In the genomic region with DNA sequence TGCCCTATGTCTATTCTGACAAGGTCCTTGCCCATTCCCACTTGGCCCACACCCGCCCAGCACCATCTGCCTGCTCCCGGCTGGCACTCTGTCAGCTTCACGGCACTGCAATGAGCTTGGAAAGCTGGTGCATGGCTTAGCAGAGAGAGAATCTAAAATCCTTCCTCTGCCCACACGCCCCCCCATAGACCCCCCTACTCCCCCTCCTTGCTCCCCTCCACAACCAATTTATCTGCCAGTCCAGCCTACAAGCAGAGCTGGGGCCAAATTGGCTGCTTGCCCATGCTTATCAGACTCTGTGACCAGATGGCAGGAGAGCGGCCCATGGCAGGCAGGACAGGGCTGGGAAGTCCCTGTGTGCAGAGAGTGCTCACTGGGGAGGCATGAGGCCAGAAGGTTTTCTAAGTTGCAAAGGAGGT, we compare ENCODE assay signal across 8 mouse cellular contexts.
A peak's percentile ranks its signal among the peaks of the same experiment; 100 is the strongest.
DNase-seq lines count a peak whose midpoint lies in the region; ATAC-seq and TF ChIP-seq lines count a peak whose summit lies in the region.

No protein-coding gene starts in this region.

- no peaks in the 10 kb centered on the region for H3K27me3 ChIP-seq in liver, postnatal 0 days (ENCODE audit: insufficient read depth, low read length)
- no peaks in the 10 kb centered on the region for H3K27me3 ChIP-seq in liver, embryonic 12.5 days (replicated peaks)
- H3K27me3 ChIP-seq in heart, embryonic 14.5 days (ENCODE audit: control insufficient read depth, insufficient read depth, low read length) = no peaks in the 10 kb centered on the region

- H3K27ac ChIP-seq in liver, postnatal 0 days (ENCODE audit: low read depth) = no peak overlapping the region
- no peak overlapping the region for H3K27ac ChIP-seq in liver, embryonic 12.5 days
- peak overlapping the region in 1 of 2 experiments; percentile 64; a peak in 2 of 4 replicates for H3K27ac ChIP-seq in heart, embryonic 14.5 days (replicated peaks in 1 of 2; ENCODE audit: control insufficient read depth in 1 of 2, insufficient read depth in 1 of 2, low read depth in 2 of 2, low read length in 2 of 2)

- no peak overlapping the region for H3K9ac ChIP-seq in liver, postnatal 0 days (replicated peaks)
- H3K9ac ChIP-seq in liver, embryonic 12.5 days = no peak overlapping the region
- H3K9ac ChIP-seq in heart, embryonic 14.5 days (ENCODE audit: low read length) = no peak overlapping the region

- H3K9me3 ChIP-seq in liver, postnatal 0 days (ENCODE audit: low read length) = no peaks in the 10 kb centered on the region
- H3K9me3 ChIP-seq in liver, embryonic 12.5 days (replicated peaks) = no peaks in the 10 kb centered on the region
- no peaks in the 10 kb centered on the region for H3K9me3 ChIP-seq in heart, embryonic 14.5 days (ENCODE audit: control insufficient read depth, low read length)

- no peak overlapping the region for H3K4me3 ChIP-seq in liver, postnatal 0 days (ENCODE audit: low read depth, low read length)
- H3K4me3 ChIP-seq in liver, embryonic 12.5 days = no peak overlapping the region
- no peak overlapping the region for H3K4me3 ChIP-seq in heart, embryonic 14.5 days (ENCODE audit: control insufficient read depth in 1 of 2, insufficient read depth in 1 of 2, low read depth in 1 of 2, low read length in 2 of 2)

- 71% methylated on average over 5 of the region's 5 CpGs for WGBS in liver, postnatal 0 days (ENCODE audit: insufficient replicate concordance)
- WGBS in liver, embryonic 12.5 days (ENCODE audit: insufficient replicate concordance) = 71% methylated on average over 5 of the region's 5 CpGs
- WGBS in heart, embryonic 14.5 days = 10% methylated on average over 5 of the region's 5 CpGs

- no peak for TF ChIP-seq CTCF in liver, postnatal 0 days (IDR thresholded peaks at IDR 0.05; ENCODE audit: low read depth)

- no peaks in the 10 kb centered on the region for H3K36me3 ChIP-seq in liver, postnatal 0 days (replicated peaks; ENCODE audit: insufficient read depth, low read length)
- no peaks in the 10 kb centered on the region for H3K36me3 ChIP-seq in liver, embryonic 12.5 days
- no peaks in the 10 kb centered on the region for H3K36me3 ChIP-seq in heart, embryonic 14.5 days (ENCODE audit: control insufficient read depth, insufficient read depth, low read length)

- no peak for TF ChIP-seq EP300 in liver, postnatal 0 days (IDR thresholded peaks at IDR 0.05; ENCODE audit: low read depth)

- ATAC-seq in liver, postnatal 0 days = no peak
- ATAC-seq in liver, embryonic 12.5 days = no peak
- ATAC-seq in heart, embryonic 14.5 days (ENCODE audit: insufficient number of reproducible peaks, insufficient read depth, low FRiP score, low read depth) = peak; percentile 89
- no peak for ATAC-seq in inflammation-experienced regulatory T-cells, adult 6 months

- no peak overlapping the region for H3K4me2 ChIP-seq in liver, postnatal 0 days (ENCODE audit: low read depth, low read length)
- no peak overlapping the region for H3K4me2 ChIP-seq in liver, embryonic 12.5 days
- H3K4me2 ChIP-seq in heart, embryonic 14.5 days (ENCODE audit: low read length) = no peak overlapping the region

- DNase-seq in liver, postnatal 0 days = peak; percentile 17
- peak; percentile 96 to 98 for DNase-seq in cerebellum, postnatal 14 days
- DNase-seq in layer of hippocampus, adult 8-10 months (ENCODE audit: low spot score in 2 of 2) = peak; percentile 60 to 71
- peak; percentile 56 for DNase-seq in ovary, postnatal 36 days (ENCODE audit: low spot score)
- DNase-seq in lung, postnatal 25 days (ENCODE audit: low spot score) = no peak

- no peaks in the 10 kb centered on the region for H3K4me1 ChIP-seq in liver, postnatal 0 days (ENCODE audit: insufficient read depth)
- H3K4me1 ChIP-seq in liver, embryonic 12.5 days = no peaks in the 10 kb centered on the region
- peaks cover 25 to 36% of the 10 kb centered on the region in 2 experiments for H3K4me1 ChIP-seq in heart, embryonic 14.5 days (ENCODE audit: control insufficient read depth in 2 of 2, insufficient read depth in 2 of 2, low read length in 2 of 2)
